ENCODE assay signal across 21 mouse cellular contexts in the genomic region with DNA sequence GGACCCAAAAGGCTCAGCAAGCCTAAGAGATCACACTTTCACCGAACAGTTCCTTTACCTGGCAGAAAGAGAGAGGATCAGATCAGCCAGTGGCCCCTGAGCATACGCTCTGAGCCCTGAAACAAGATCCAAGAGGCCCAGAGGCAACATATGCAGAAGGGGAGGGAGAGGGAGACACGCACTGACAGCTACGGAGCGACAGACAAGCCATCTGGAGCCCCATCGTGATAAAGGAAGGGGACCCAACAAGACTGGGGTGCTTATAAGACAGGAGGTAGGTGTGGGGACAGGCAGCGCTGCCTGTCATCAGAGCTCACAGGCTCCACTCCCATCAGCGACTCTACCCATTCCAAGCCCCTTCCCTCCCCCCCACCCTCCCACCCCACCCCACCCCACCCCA. TPM values are rescaled to one million over a fixed set of nuclear protein-coding genes. Genes with fewer than 3 reads are reported as not detected.
DNase-seq lines count a peak whose midpoint lies in the region; ATAC-seq lines count a peak whose summit lies in the region.
"Had no signal": no experiment of that assay in that cellular context is flagged by ENCODE, and none has a peak within 500 bp of the region (broad histone marks: within the 10 kb centered on the region; RNA-seq: fewer than 3 reads in every experiment).

No protein-coding gene starts in this region.

- H3K9me3 ChIP-seq in neural tube, embryonic 13.5 days = no peaks in the 10 kb centered on the region
- H3K9me3 ChIP-seq in forebrain, embryonic 12.5 days = no peaks in the 10 kb centered on the region
- no peaks in the 10 kb centered on the region for H3K9me3 ChIP-seq in forebrain, embryonic 16.5 days (ENCODE audit: control insufficient read depth, low read length)
- H3K9me3 ChIP-seq: embryonic facial prominence, embryonic 15.5 days; heart, embryonic 10.5 days; intestine, embryonic 15.5 days had no signal

- no peak overlapping the region for H3K9ac ChIP-seq in neural tube, embryonic 13.5 days
- H3K9ac ChIP-seq in forebrain, embryonic 12.5 days = no peak overlapping the region
- H3K9ac ChIP-seq in forebrain, embryonic 16.5 days (replicated peaks; ENCODE audit: low read depth, low read length) = no peak overlapping the region
- H3K9ac ChIP-seq: embryonic facial prominence, embryonic 15.5 days; hindbrain, embryonic 14.5 days; intestine, embryonic 15.5 days had no signal

- no peaks in the 10 kb centered on the region for H3K27me3 ChIP-seq in neural tube, embryonic 13.5 days
- no peaks in the 10 kb centered on the region; the same call in 1 of the 2 replicates for H3K27me3 ChIP-seq in forebrain, embryonic 12.5 days
- H3K27me3 ChIP-seq in forebrain, embryonic 16.5 days (replicated peaks; ENCODE audit: control insufficient read depth, insufficient read depth, low read length) = no peaks in the 10 kb centered on the region
- H3K27me3 ChIP-seq: embryonic facial prominence, embryonic 15.5 days; intestine, embryonic 15.5 days had no signal

- 50% methylated on average over 8 of the region's 8 CpGs for WGBS in neural tube, embryonic 13.5 days
- 80% methylated on average over 7 of the region's 8 CpGs for WGBS in forebrain, embryonic 12.5 days
- 43% methylated on average over 8 of the region's 8 CpGs for WGBS in forebrain, embryonic 16.5 days

- DNase-seq in neural tube, embryonic 10.5 days (ENCODE audit: extremely low spot score, low spot score) = no peak
- no peak for DNase-seq in adrenal gland, postnatal 25 days
- no peak for DNase-seq in cerebellum, adult 18-20 months
- DNase-seq: adrenal gland, adult 2 months; adrenal gland, postnatal 36 days; cerebellum, adult 11-12 months; cerebellum, adult 9-11 months; cerebellum, postnatal 36 days; gastrocnemius, postnatal 36 days; heart, adult 11 months; heart, postnatal 10 days; heart, postnatal 4 days; kidney, adult 18-20 months had no signal

- no peak overlapping the region for H3K4me2 ChIP-seq in neural tube, embryonic 13.5 days
- H3K4me2 ChIP-seq in forebrain, embryonic 12.5 days = no peak overlapping the region
- no peak overlapping the region for H3K4me2 ChIP-seq in forebrain, embryonic 16.5 days (ENCODE audit: low read length)
- H3K4me2 ChIP-seq: embryonic facial prominence, embryonic 15.5 days; hindbrain, embryonic 14.5 days; intestine, embryonic 15.5 days had no signal

- peaks cover 61% of the 10 kb centered on the region for H3K4me1 ChIP-seq in neural tube, embryonic 13.5 days (replicated peaks)
- H3K4me1 ChIP-seq in forebrain, embryonic 12.5 days = peaks cover 42% of the 10 kb centered on the region
- peaks cover 44% of the 10 kb centered on the region for H3K4me1 ChIP-seq in forebrain, embryonic 16.5 days (replicated peaks; ENCODE audit: control insufficient read depth, insufficient read depth, low read length)

- H3K27ac ChIP-seq in neural tube, embryonic 13.5 days (replicated peaks) = 0 out of 2 replicates have a peak overlapping the region, but pooled peaks have one; percentile 18
- 0 out of 2 replicates have a peak overlapping the region, but pooled peaks have one; percentile 63 for H3K27ac ChIP-seq in forebrain, embryonic 12.5 days
- peak overlapping the region; percentile 77 for H3K27ac ChIP-seq in forebrain, embryonic 16.5 days (ENCODE audit: low read length)
- H3K27ac ChIP-seq: embryonic facial prominence, embryonic 15.5 days; heart, embryonic 10.5 days; hindbrain, embryonic 14.5 days; intestine, embryonic 15.5 days had no signal

- ATAC-seq in neural tube, embryonic 13.5 days (ENCODE audit: low read depth) = no peak
- ATAC-seq in forebrain, embryonic 12.5 days (ENCODE audit: low FRiP score) = no peak
- peak; percentile 82 for ATAC-seq in forebrain, embryonic 16.5 days
- ATAC-seq: intestine, embryonic 15.5 days had no signal

- no peak overlapping the region for H3K4me3 ChIP-seq in neural tube, embryonic 13.5 days
- no peak overlapping the region for H3K4me3 ChIP-seq in forebrain, embryonic 12.5 days (replicated peaks)
- H3K4me3 ChIP-seq in forebrain, embryonic 16.5 days (replicated peaks; ENCODE audit: low read length) = no peak overlapping the region
- H3K4me3 ChIP-seq: embryonic facial prominence, embryonic 15.5 days; erythroblast, embryonic 14.5 days; heart, embryonic 10.5 days; intestine, embryonic 15.5 days had no signal

- H3K36me3 ChIP-seq in neural tube, embryonic 13.5 days = no peaks in the 10 kb centered on the region
- H3K36me3 ChIP-seq in forebrain, embryonic 12.5 days (replicated peaks) = no peaks in the 10 kb centered on the region
- no peaks in the 10 kb centered on the region for H3K36me3 ChIP-seq in forebrain, embryonic 16.5 days (ENCODE audit: control insufficient read depth, insufficient read depth)
- H3K36me3 ChIP-seq: embryonic facial prominence, embryonic 15.5 days; heart, embryonic 10.5 days; intestine, embryonic 15.5 days had no signal

RNA-seq across cellular contexts. Expression of a gene that starts 27.8 kb away (rescaled TPM):
- polyA plus RNA-seq in neural tube, embryonic 13.5 days (2015; fragmentation: Nextera tagmentation; extraction: Ambion mirVana) = 28.5 and 29.3 TPM in 2 replicates
- polyA plus RNA-seq in forebrain, embryonic 12.5 days (2016; fragmentation: Nextera tagmentation; extraction: Ambion mirVana) = 29.9 and 30.7 TPM in 2 replicates
- polyA plus RNA-seq in forebrain, embryonic 16.5 days (2015; fragmentation: Nextera tagmentation; extraction: Ambion mirVana) = 38.5 and 40.5 TPM in 2 replicates
- 14.0 and 14.1 TPM in 2 replicates for total RNA-seq in adrenal gland, postnatal 25 days (2021)

Comparison
In these comparisons a context has a peak if more than half of its experiments do, and no peak if none do; other contexts are left out.
1. H3K27ac ChIP-seq: peak in every context shown above with its lines; median percentile 77 in forebrain, embryonic 16.5 days; 63 in forebrain, embryonic 12.5 days; 18 in neural tube, embryonic 13.5 days.